Mouse (Mus musculus): Measurements from ENCODE around the gene Stxbp2.
"Not testable (repeated sequence)": the region's sequence is repeated elsewhere in the genome, so short reads cannot be mapped to it uniquely, and the experiment has no call there.

Gene Stxbp2

DNA sequence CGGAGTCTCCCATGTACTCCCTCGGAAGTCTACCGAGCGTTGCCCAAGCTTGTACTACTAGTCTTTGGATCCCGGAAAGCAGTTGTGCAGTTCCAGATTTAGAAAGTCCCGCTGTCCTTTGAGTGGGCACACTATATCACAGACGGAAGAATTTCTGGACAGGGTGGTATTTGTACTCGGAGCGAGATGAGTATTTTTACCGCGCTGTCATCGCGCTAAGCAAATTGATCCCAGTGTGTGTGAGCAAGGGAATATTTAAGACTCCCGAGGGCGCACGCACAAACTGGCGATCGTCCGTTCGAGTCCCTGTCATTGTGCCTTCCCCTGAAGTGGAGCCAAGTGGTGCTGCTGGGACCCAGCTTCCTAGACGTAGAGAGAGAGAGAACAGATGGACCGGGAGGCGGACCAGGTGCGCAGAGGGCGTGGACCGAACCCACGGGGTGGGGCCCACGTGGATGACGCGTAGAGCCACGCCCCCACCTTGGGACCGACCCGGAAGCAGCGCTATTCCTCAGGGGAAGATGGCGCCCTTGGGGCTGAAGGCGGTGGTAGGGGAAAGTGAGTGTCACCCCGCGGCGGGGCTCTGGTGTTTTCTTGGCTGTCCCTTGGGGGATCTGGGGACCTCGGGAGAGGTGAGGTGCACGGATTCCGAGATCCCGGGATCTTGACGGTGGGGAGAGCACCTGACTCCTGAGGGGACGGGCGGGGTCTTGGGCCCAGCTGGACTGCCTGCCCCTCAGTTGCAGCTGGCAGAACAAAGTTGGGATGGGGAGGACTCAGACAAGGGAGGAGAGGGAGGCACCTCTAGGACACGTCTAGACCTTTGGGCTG, at the start of gene Stxbp2:
Gene Stxbp2 (plus strand): TSS at position 309 of the 831 bp plus-strand sequence.
- in situ Hi-C loops (cut with MboI; ENCODE audit: low sequenced_read_pairs): no loop called here

DNA sequence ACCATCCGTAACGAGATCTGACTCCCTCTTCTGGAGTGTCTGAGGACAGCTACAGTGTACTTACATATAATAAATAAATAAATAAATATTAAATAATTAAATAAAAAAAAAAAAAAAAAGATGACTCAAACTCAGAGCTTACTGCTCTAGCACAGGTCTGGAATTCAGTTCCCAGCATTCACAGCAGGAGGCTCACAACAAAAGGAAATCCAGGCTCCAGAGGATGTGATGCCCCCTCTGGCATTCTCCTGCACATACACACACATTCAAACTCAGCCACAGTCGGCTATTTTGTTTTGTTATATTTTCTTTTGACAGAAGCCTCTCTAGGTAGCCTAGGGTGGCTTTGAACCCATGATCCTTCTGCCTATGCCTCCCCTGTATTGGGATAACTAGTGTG, 48.8 kb upstream of the Stxbp2 start:
- in situ Hi-C loops (cut with MboI; ENCODE audit: low sequenced_read_pairs): not testable (repeated sequence)

DNA sequence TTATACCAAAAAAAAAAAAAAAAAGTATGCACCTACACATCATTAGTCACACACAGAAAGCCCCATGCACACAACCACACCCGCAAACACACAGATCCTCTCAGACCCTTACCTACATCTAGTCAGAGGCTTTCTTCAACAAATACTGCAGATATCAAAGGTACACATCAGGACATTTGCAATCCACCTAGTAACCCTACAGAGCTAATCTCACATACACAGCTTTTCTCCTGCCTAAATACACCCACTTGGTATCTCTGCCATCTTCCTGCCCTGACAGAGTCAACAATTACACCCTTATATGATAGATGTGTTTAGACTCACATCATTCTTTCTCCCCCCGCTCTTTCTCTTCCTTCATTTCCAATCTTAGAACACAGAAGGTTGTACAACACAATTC, 44.3 kb upstream of the Stxbp2 start:
- in situ Hi-C loops (cut with MboI; ENCODE audit: low sequenced_read_pairs): no loop called here

DNA sequence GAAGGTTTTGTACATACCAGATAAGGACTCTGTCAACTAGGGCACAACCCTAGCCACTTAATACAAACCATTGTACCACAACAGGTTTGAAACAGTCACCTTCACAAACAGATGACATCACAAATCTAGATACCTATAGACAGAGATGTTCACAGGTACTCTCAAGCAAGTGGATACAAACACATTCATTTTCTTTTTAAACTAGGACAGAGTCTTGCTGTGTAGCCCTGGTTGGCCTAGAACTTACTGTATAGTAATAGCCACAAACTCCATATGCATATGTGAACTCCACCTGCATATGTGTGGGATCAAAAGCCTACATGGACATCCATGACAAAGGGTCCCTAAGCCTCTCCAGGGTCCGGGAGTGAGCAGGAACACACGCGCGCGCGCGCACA, 43.8 kb upstream of the Stxbp2 start, which contains the start of gene Camsap3:
Gene Camsap3 (plus strand): TSS at position 301 of the 398 bp plus-strand sequence.
- in situ Hi-C loops (cut with MboI; ENCODE audit: low sequenced_read_pairs): no loop called here

DNA sequence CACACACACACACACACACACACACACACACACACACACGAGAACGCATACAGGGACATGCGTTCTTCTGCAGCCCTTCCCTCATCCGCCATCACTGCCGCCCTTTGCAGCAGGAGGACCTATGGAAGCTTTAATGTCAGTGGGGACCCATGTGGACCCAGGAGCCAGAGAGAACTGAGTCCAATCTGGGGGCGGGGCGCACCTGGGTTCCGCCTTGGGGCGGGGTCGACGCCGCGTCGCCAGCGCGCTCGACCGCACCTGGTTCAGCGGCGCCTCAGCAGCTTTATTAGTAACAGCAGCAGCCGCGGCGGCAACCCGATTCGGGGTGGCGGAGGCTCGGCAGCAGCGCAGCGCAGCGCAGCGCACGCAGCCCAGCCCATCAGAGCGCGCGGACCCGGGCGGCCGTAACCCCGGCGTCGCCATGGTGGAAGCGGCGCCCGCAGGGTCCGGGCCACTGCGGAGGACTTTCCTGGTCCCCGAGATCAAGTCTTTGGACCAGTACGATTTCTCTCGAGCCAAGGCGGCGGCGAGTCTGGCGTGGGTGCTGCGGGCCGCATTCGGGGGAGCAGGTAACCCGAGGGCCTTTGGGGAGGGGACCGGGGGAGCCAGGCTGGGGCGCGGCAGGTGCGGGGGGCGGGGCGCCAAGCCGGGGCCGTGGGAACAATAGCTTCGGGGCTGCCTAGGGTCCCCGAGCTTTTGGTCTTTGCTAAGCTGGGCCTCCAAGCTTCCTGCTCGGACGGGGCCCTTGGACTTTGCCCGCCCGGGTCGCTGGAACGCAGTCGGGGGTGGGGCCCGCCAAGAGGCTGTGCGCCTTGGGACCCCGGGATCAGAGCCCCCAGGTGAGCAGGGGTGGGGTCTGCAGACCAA, 43.1 kb upstream of the Stxbp2 start:
- in situ Hi-C loops (cut with MboI; ENCODE audit: low sequenced_read_pairs): no loop called here

DNA sequence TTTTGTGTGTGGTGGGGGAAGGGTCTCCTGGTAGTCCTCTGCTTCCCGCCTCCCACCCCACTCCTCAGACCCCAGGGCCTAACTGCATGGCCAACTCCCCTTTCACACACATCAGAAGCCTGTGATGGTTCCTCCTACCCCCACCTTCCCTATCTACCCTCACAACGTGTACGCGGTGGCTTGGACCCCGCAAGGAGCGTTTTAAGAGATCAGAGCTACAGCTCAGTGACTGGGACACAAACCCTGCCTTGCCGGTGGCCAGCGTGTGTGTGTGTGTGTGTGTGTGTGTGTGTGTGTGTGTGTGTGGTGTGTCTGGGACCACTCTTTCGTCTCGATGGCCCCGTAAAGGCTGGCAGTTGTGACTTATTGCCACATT, 42.5 kb upstream of the Stxbp2 start:
- in situ Hi-C loops (cut with MboI; ENCODE audit: low sequenced_read_pairs): no loop called here

DNA sequence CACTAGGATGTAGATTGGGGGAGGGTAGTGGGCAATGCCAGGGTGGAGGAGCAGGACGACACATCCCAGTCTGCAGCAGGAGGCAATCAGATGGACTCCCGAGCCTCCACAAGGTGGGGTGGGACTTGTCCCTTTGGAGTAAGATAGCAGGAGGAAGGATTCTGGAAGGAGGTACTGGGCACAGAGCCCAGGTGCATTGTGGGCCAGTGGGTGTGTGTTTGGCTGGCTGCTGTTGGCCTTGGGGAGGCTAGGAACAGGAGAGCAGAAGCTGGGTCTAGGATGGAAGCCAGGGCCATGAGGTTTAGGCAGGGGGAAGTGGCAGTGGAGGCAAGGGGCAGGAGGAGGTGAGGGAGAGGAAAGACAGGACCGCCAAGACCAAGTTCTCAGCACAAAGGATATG, 37.3 kb upstream of the Stxbp2 start:
- in situ Hi-C loops (cut with MboI; ENCODE audit: low sequenced_read_pairs): no loop called here

DNA sequence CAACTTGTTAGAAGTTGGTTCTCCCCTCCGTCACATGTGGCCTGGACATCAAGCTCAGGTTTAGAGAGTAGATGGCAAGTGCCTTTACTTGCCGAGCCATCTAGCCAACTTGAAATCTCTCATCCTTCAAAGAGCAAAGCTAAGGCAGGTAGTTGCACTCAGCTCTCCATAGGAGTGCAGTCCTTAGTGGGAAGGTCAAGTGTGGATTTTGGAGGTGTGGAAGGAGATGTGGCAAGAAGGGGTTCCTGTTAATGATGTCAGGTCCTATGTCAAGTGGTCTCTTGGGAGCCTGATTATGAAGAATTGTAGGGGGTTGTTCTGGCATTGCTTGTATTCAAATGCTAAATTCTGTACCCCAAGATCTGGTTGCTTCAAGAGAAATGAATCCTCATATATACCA, 36.3 kb upstream of the Stxbp2 start:
- in situ Hi-C loops (cut with MboI; ENCODE audit: low sequenced_read_pairs): no loop called here

DNA sequence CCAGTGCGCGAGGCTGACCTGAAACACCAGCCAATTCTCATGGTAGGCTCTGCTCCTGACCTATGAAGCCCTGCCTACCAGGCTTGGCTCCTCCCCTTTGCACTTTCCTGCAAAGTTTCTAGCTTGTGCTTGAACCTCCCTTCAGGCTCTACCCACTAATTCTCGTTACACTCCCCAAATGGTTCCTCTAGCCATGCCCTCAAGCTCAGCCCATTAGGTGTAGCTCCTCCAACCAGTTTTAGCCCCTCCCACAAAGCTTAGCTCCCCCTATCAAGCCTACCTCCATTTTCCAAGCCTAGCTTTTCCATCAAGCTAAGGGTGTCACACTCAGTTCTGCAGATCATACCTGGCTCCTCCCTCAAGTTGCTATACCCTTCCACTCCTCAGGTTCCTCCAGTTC, 32.7 kb upstream of the Stxbp2 start:
- in situ Hi-C loops (cut with MboI; ENCODE audit: low sequenced_read_pairs): no loop called here

DNA sequence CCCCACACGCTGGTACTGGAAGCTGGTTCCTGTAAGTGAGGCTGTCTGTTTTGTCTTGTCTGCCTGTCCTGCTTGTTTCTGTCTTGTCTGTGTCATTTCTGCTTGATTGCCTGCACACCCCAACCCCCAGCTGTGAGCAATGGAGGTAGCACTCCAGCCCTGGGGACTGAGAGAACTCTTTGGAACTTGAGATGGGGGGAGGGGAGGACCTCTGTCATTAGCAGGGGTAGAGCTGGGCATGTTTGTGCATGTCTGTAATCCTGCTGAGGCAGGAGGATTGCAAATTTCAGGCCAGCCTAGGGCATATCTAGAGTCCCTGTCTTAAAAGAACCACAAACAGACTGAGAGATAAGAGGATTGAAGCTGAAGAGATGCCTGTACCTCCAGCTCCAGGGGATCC, 31.5 kb upstream of the Stxbp2 start:
- in situ Hi-C loops (cut with MboI; ENCODE audit: low sequenced_read_pairs): no loop called here

DNA sequence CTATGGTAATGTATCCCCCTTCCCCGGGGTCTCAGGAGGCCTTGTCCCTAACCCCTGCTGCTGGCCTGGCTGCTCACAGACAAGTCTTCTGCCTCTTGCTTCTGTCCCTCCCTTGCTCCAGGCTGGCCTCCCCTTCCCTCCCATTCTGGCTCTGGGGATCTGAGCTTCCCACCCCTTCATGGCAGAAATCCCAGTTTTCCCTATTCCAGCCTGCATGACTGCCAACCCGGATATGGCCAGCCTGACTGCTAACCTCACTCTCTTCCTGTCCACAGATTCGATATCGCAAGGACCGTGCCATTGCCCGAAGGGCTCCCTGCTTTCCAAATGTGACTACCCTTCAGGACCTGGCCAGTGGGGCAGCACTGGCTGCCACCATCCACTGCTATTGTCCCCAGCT, 30.4 kb upstream of the Stxbp2 start:
- in situ Hi-C loops (cut with MboI; ENCODE audit: low sequenced_read_pairs): no loop called here

DNA sequence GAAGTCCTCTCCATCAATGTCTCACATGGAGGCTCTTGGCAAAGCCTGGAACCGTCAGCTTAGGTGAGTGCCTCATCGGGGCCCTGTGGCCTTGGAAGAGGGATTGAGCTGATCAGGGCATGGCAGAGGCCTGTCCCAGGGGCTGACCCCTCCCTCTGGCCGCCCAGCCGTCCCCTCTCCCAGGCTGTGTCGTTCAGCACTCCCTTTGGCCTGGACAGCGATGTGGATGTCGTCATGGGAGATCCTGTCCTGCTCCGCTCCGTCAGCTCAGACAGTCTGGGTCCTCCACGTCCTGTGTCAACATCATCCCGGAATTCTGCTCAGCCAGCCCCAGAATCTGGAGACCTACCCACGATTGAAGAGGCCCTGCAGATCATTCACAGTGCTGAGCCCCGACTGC, 27.3 kb upstream of the Stxbp2 start:
- in situ Hi-C loops (cut with MboI; ENCODE audit: low sequenced_read_pairs): no loop called here

DNA sequence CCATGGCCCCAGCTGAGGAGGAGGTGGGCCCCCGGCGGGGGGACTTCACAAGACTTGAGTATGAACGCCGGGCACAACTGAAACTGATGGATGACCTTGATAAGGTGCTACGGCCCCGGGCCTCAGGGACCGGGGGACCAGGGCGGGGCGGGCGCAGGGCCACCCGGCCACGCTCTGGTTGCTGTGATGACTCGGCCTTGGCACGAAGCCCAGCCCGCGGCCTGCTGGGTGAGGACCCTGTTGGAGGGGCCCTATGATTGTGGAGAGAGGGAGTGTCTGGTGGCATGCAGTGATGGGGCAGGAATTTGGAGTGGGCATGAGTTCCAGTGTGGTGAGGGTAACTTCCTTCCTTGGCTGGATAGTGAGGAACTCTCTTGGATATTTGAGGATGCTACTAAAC, 24.2 kb upstream of the Stxbp2 start:
- in situ Hi-C loops (cut with MboI; ENCODE audit: low sequenced_read_pairs): no loop called here

DNA sequence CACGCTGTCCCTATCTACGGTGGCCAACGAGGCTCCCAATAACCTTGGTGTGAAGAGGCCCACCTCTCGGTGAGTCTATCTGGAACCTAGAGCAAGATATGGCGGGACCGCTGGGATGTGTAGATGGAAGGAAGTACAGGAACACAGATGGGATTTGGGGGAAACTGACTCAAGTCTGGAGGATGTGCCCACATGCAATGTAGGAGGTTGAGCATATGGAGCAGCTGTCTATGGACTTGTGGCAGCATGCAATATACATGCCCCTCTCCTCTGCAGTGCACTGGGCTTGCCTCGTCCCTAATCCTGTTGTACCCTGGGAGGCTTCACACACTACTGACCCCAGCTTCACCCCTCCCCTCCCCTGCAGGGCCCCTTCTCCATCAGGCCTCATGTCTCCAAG, 22.9 kb upstream of the Stxbp2 start:
- in situ Hi-C loops (cut with MboI; ENCODE audit: low sequenced_read_pairs): no loop called here

DNA sequence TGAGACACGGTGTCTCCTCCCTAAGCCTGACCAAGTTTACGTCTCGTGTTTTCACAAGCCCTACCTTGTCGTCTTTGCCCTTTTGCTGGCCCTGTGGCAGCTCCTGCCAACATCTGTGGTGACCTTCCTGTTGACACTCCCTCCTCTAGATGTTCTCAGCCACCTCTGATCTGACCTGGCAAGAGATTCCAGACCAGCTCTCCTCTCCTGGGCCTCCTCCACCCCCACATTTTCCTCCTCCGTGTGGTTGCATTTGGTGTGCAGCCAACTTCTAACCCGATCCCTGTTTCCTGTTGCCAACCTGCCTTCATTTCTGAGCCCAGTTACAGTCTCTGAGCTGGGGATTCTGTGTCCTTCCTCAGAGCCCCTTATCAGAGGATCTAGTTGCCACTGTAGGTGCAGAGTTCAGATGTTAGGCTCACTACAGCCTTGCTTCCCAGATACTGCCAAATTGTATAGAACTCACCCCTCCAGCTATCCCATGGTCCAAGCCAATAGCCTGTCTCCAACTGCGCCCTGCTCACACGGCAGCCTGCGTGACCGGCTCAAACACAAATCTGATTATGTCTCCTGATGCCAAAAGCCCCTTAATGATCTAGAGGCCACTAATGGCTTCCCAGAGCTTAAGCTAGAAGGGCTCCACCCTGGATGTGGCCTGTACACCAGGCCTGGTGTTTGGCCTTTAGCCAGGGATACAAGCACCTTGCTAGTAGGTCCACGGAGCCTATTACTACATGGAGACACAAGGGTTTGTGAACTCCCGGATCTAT, 21.5 kb upstream of the Stxbp2 start:
- in situ Hi-C loops (cut with MboI; ENCODE audit: low sequenced_read_pairs): no loop called here

DNA sequence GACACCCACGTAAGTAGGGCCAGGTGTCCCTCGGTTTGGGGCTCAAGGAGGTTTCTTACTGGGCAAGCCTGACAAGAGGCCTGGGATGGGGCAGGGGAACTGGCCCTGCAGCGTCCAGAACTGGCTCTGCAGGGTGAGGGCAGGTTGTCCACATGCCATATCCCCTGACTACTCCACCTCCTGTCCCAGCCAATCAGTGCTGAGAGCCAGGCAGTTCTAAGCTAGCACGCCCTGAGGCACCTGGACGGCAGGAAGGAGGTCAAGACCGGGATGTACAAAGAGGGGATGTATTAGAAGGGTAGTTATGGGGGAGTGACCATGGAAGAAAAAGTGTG, 21.0 kb upstream of the Stxbp2 start:
- in situ Hi-C loops (cut with MboI; ENCODE audit: low sequenced_read_pairs): no loop called here

DNA sequence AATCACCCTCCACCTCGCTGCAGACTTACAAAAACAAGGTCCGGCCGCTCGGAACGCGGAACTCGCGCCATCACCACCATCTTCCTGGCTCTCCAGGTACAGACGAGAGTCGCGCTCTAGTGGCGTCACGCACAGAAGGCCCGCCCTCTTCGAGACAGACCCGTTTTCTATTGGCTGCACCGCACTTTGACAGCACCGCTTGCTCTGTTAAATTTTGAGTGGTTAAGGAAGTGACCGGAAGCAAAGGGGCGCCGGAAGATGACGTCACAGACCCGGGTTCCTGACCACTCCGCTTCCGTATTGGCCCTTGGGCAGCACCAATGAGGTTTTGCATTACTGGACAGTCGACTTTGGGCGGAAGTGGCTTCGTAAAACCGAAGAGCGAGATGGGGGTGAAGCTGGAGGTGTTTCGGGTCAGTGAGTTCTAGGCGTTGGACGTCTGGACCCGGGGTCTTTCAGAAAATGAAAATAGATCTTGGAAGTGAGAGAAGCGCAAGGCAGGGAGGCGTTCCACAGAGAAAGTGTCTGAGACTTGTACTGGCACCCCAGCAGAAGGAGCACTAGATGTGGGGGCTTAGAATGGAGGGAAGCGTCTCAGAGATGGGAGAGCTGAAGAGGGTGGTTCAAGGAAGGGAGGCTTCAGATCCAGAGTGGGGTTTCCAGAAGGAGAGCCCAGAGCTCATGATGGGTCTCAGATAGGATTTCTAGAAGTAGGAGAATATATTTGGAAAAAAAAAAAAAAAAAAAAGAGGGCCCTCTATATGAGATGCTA, 9.4 kb upstream of the Stxbp2 start, which contains the start of the genes Xab2 and Pet100:
Gene Xab2 (minus strand): TSS at position 118 of the 772 bp plus-strand sequence.
Gene Pet100 (plus strand): TSS at position 350 of the 772 bp plus-strand sequence.
- in situ Hi-C loops (cut with MboI; ENCODE audit: low sequenced_read_pairs): no loop called here

DNA sequence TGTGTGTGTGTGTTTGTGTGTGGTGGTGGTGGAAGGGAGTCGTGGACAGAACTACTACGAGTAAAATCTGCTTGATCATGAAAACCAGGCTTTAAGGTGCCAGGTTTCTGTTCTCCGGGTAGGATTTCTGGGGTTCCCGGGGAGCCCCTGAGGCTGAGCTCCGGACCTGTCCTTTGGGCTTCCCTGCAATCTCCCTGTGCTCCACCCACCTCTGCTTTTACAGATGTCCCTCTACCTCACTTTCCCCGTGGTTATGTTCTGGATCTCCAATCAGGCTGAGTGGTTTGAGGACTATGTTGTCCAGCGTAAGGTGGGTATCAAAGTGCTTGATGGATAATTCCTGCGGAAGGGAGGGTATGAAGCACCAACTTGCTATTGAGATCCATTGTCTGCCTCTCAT, 8.6 kb upstream of the Stxbp2 start:
- in situ Hi-C loops (cut with MboI; ENCODE audit: low sequenced_read_pairs): no loop called here

DNA sequence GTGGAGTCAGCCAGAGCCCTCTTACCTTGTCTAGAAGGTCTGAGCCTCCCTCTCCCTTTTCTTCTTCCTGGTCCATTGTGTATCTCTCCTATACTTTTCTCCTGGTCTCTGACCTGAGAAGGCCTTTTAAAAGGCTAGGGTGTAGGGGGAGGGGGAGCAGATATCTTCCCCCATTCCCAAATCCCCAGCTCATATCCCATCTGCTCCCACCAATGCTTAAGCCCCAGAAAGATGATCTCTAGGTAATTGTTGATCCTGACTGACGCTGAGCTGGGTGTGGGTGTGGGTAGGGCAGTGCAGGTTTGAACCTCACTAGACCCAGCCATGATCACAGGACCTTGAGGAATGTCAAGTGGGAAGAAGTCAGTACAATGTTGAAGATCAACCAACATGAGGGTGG, 5.3 kb upstream of the Stxbp2 start, which contains the start of gene Pcp2:
Gene Pcp2 (minus strand): TSS at position 101 of the 400 bp plus-strand sequence.
- in situ Hi-C loops (cut with MboI; ENCODE audit: low sequenced_read_pairs): no loop called here

DNA sequence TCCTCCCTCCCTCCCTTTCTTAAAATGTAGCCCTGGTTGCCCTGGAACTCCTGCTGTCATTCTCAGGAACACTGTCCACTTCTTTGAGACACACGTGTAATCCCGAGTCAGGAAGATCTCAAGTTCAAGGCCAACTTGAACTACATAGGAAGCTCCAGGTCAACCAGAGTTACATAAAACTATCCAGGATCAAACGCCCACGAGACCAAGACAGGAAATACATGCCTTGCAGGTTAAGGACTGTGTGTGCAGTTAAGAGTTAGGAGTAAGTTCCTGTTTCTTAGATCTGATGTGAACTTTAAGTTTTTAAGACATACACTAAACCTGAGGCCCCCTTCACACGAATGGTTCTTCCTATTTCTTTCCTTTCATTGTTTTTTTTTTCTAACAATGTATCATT, 3.8 kb upstream of the Stxbp2 start:
- in situ Hi-C loops (cut with MboI; ENCODE audit: low sequenced_read_pairs): no loop called here
